Mouse (Mus musculus) megakaryocyte, embryonic 14.5 days (primary cell): ENCODE measurements at regions not wholly inside any gene's neighbourhood (a gene's known extent, or its start where the extent isn't known, plus 50 kb on each side); places are given as distances from the start of the nearest gene placed in this dataset.

Experiments used
- FLI1 ChIP-seq: IDR thresholded peaks from 2 replicates; pipeline ENCODE4 v1.6.1; 2012; ENCODE audit warnings: low read length, inconsistent platforms, mixed read lengths
- GATA1 ChIP-seq: IDR thresholded peaks from 3 replicates; pipeline ENCODE4 v1.6.1; 2012; ENCODE audit warnings: mixed read lengths, low read length, inconsistent platforms, borderline replicate concordance

DNA sequence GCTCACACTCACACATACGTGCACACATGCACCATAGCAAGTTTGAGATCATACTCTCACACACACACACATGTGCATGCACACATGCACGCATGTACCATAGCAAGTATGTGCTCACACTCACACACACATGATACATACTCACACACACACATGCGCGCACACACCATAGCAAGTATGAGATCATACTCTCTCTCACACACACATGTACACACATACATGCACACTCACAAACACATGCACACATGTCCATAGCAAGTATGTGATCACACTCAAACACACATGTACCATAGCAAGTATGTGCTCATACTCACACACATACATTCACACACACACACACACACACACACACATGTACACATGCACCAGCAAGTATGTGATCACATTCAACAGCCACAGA is 138.9 kb upstream of the Slc35f3 start:
- no peak; the same call in 2 of the 3 replicates for TF ChIP-seq GATA1
- no peak for TF ChIP-seq FLI1
